Mouse (Mus musculus): Measurements from ENCODE around the gene Rsc1a1.

The Rsc1a1 gene

GRCm38 (mm10) chr4:141694719-141695118 is 9.3 kb upstream of the Rsc1a1 start:
- 73% methylated on average over 8 of the region's 8 CpGs for WGBS

- WGBS, result 93% methylated on average over 8 of the region's 8 CpGs
Measured at GRCm38 (mm10) chr4:141688505-141688904, 3.1 kb upstream of the Rsc1a1 start.

- 48% methylated on average over 8 of the region's 8 CpGs for WGBS
Measured at GRCm38 (mm10) chr4:141686525-141686924, 1.1 kb upstream of the Rsc1a1 start.

GRCm38 (mm10) chr4:141686093-141686492 is 694 bp upstream of the Rsc1a1 start:
- WGBS, result 86% methylated on average over 3 of the region's 3 CpGs

- 66% methylated on average over 12 of the region's 12 CpGs for WGBS
Measured at GRCm38 (mm10) chr4:141682706-141683230, 2.6 kb downstream of the Rsc1a1 start.

- WGBS, result 54% methylated on average over 7 of the region's 7 CpGs
Measured at GRCm38 (mm10) chr4:141681767-141682166, 3.6 kb downstream of the Rsc1a1 start.

GRCm38 (mm10) chr4:141680892-141681291 is 4.5 kb downstream of the Rsc1a1 start:
- 78% methylated on average over 12 of the region's 12 CpGs for WGBS

- 89% methylated on average over 2 of the region's 2 CpGs for WGBS
Measured at GRCm38 (mm10) chr4:141679016-141679415, 6.4 kb downstream of the Rsc1a1 start.

GRCm38 (mm10) chr4:141676462-141676979 is 8.9 kb downstream of the Rsc1a1 start:
- WGBS, result 80% methylated on average over 5 of the region's 5 CpGs

- WGBS, result 83% methylated on average over 13 of the region's 13 CpGs
Measured at GRCm38 (mm10) chr4:141672325-141672724, 13.1 kb downstream of the Rsc1a1 start.

GRCm38 (mm10) chr4:141671389-141671788 is 14.0 kb downstream of the Rsc1a1 start:
- 55% methylated on average over 4 of the region's 4 CpGs for WGBS

GRCm38 (mm10) chr4:141669898-141670712 is 15.3 kb downstream of the Rsc1a1 start:
- WGBS, result 88% methylated on average over 18 of the region's 18 CpGs

GRCm38 (mm10) chr4:141664799-141665198 is 20.6 kb downstream of the Rsc1a1 start, which contains the start of gene Plekhm2:
Gene Plekhm2, minus strand, starts transcription at chr4:141664899.
- 49% methylated on average over 8 of the region's 8 CpGs for WGBS

GRCm38 (mm10) chr4:141664011-141664745 is 21.2 kb downstream of the Rsc1a1 start:
- WGBS, result 2% methylated on average over 60 of the region's 60 CpGs

GRCm38 (mm10) chr4:141663122-141663931 is 22.1 kb downstream of the Rsc1a1 start:
- 3% methylated on average over 44 of the region's 47 CpGs for WGBS

GRCm38 (mm10) chr4:141660884-141661283 is 24.5 kb downstream of the Rsc1a1 start:
- 76% methylated on average over 11 of the region's 11 CpGs for WGBS

- 67% methylated on average over 4 of the region's 4 CpGs for WGBS
Measured at GRCm38 (mm10) chr4:141659739-141660138, 25.7 kb downstream of the Rsc1a1 start.

GRCm38 (mm10) chr4:141658846-141659484 is 26.4 kb downstream of the Rsc1a1 start:
- 62% methylated on average over 6 of the region's 6 CpGs for WGBS

GRCm38 (mm10) chr4:141656932-141657331 is 28.5 kb downstream of the Rsc1a1 start:
- WGBS, result 77% methylated on average over 8 of the region's 8 CpGs

GRCm38 (mm10) chr4:141655908-141656608 is 29.3 kb downstream of the Rsc1a1 start:
- 69% methylated on average over 12 of the region's 12 CpGs for WGBS
